Mouse (Mus musculus): ENCODE results near the gene Nhlrc4. TPM values are rescaled to one million over a fixed set of nuclear protein-coding genes. Genes with fewer than 3 reads are reported as not detected.

Nhlrc4 gene
- polyA plus RNA-seq, 1 experiment from 2014 or later: 0.38 TPM

DNA sequence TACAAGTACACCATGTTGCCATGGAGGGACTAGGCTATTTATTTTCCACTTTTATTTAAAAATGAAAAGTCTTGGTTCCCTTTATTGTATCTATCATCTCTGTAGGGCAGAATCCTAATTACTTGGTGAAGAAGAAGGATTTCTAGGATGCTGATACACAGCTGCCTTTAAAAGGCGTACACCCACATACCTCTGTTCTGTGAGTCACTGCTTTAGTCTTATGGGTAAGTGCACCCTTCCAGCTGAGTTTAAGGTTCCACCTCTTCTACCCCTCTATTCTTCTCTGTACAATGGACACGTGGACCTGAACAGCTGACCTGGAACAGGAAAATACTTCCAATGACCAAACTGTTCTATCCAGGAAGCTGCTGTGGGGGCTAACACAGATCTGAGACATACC is 37.1 kb downstream of the Nhlrc4 start:
- ATAC-seq (ENCODE audit: insufficient read depth, low FRiP score, low TSS enrichment): no peak
- Histone ChIP-seq H3K4me2 (ENCODE audit: low read depth) (no peak overlapping the region), H3K4me3 (ENCODE audit: low read depth, low read length) (no peak overlapping the region), H3K36me3 (ENCODE audit: control insufficient read depth, insufficient read depth, low read length) (no peaks in the 10 kb centered on the region), H3K27me3 (ENCODE audit: control insufficient read depth, insufficient read depth, low read length) (no peaks in the 10 kb centered on the region), H3K9ac (ENCODE audit: low read length) (no peak overlapping the region), H3K9me3 (ENCODE audit: control insufficient read depth, low read length) (no peaks in the 10 kb centered on the region), H3K27ac (ENCODE audit: low read depth, low read length) (no peak overlapping the region), H3K4me1 (ENCODE audit: control insufficient read depth, insufficient read depth, low read length) (no peaks in the 10 kb centered on the region)
- DNase-seq (ENCODE audit: low spot score): no peak
- 93% methylated on average over 2 of the region's 2 CpGs for WGBS

DNA sequence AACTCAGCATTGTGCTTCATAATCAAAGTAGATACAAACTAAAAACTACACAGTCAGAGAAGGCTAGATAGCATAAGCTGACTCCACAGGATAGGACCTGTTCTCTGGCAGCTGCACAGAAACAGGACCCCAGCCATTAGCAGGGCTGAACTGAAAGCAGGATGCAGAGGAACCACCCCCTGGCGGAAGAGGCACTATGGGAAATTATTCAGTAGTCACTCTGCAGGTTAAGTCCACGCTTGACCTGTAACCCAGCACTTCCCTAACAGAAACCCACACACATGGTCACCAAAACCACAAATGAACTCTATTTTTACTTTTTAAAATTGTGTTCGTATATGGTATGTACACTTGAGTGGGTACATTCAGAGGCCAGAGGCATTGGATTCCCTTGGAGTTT is 41.7 kb downstream of the Nhlrc4 start:
- H3K4me1 ChIP-seq (ENCODE audit: control insufficient read depth, insufficient read depth, low read length): no peaks in the 10 kb centered on the region
- H3K4me3 ChIP-seq (ENCODE audit: low read depth, low read length): no peak overlapping the region
- no peak overlapping the region for H3K4me2 ChIP-seq (ENCODE audit: low read depth)
- ATAC-seq (ENCODE audit: insufficient read depth, low FRiP score, low TSS enrichment): no peak
- no peak overlapping the region for H3K27ac ChIP-seq (ENCODE audit: low read depth, low read length)
- H3K27me3 ChIP-seq (ENCODE audit: control insufficient read depth, insufficient read depth, low read length): no peaks in the 10 kb centered on the region
- no peak overlapping the region for H3K9ac ChIP-seq (ENCODE audit: low read length)
- no peak for DNase-seq (ENCODE audit: low spot score)
- H3K9me3 ChIP-seq (ENCODE audit: control insufficient read depth, low read length): no peaks in the 10 kb centered on the region
- 87% methylated on average over 3 of the region's 3 CpGs for WGBS
- no peaks in the 10 kb centered on the region for H3K36me3 ChIP-seq (ENCODE audit: control insufficient read depth, insufficient read depth, low read length)

DNA sequence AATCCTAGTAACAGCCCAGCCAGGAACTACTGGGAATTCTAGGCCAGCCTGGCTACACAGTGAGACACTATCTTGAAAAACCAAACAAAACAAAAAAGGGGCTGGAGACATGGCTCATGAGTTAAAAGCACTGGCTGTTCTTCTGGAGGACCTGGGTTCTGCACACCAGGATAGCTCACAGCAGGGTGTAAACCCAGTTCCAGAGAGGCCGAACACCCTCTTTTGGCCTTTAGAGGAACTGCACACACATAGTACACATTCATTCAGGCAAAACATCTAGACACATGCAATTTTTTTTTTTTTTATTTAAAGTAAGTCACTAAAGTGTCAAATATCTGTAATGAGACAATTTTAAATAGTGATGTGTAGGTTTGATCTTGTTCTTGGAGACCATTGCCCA is 44.6 kb downstream of the Nhlrc4 start:
- Histone ChIP-seq H3K27ac (ENCODE audit: low read depth, low read length) (no peak overlapping the region), H3K9me3 (ENCODE audit: control insufficient read depth, low read length) (no peaks in the 10 kb centered on the region), H3K4me1 (ENCODE audit: control insufficient read depth, insufficient read depth, low read length) (peaks cover 5% of the 10 kb centered on the region; the same call in 1 of the 2 replicates), H3K36me3 (ENCODE audit: control insufficient read depth, insufficient read depth, low read length) (no peaks in the 10 kb centered on the region), H3K9ac (ENCODE audit: low read length) (no peak overlapping the region), H3K27me3 (ENCODE audit: control insufficient read depth, insufficient read depth, low read length) (no peaks in the 10 kb centered on the region), H3K4me2 (ENCODE audit: low read depth) (no peak overlapping the region), H3K4me3 (ENCODE audit: low read depth, low read length) (no peak overlapping the region)
- DNase-seq (ENCODE audit: low spot score) (no peak), ATAC-seq (ENCODE audit: insufficient read depth, low FRiP score, low TSS enrichment) (no peak)
- WGBS: 90% methylated on average over 1 of the region's 1 CpGs

DNA sequence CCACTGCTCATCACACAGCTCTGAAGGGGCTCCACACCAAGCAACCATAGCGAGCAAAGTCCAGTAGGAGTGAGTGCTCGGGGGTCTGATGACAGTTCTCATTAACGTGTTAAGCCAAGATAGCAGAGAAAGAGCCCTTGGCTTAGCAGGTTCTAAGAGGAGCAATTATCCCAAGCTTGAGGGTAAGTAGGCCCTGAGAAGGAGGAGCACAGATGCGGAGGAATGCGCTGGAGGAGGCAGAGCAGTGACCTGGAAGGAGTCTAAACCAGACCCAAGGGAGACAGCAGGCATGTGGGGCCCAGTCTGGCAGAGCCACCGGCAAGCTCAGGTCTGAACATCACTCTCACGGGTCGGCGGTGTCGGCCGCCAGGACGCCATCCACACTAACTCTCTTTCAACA is 48.9 kb downstream of the Nhlrc4 start:
- Histone ChIP-seq H3K9me3 (ENCODE audit: control insufficient read depth, low read length) (no peaks in the 10 kb centered on the region), H3K4me2 (ENCODE audit: low read depth) (no peak overlapping the region), H3K4me1 (ENCODE audit: control insufficient read depth, insufficient read depth, low read length) (peaks cover 5% of the 10 kb centered on the region; the same call in 1 of the 2 replicates), H3K27ac (ENCODE audit: low read depth, low read length) (no peak overlapping the region), H3K4me3 (ENCODE audit: low read depth, low read length) (no peak overlapping the region), H3K36me3 (ENCODE audit: control insufficient read depth, insufficient read depth, low read length) (no peaks in the 10 kb centered on the region), H3K9ac (ENCODE audit: low read length) (no peak overlapping the region), H3K27me3 (ENCODE audit: control insufficient read depth, insufficient read depth, low read length) (no peaks in the 10 kb centered on the region)
- DNase-seq (ENCODE audit: low spot score): no peak
- no peak for ATAC-seq (ENCODE audit: insufficient read depth, low FRiP score, low TSS enrichment)
- 73% methylated on average over 12 of the region's 12 CpGs for WGBS

DNA sequence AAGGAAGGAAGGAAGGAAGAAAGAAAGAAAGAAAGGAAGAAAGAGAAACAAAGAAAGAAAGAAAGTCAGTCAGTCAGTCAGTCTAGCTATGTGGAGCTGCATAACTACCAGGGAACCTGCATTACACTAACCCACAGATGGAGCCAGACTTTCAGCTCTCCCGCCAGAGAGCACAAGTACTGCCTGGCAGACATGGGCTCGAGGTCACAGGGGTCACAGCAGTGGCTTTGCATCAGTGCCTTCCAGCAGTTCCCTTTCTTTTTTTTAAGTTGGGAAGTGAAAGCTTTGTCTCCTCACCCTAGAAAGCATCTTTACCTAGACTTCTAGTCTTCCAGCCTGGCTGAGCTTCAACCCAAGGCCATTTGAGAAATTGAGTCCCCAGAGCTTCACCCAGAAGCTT is 49.3 kb downstream of the Nhlrc4 start:
- 22% methylated on average over 2 of the region's 2 CpGs for WGBS
- no peak overlapping the region for H3K9ac ChIP-seq (ENCODE audit: low read length)

DNA sequence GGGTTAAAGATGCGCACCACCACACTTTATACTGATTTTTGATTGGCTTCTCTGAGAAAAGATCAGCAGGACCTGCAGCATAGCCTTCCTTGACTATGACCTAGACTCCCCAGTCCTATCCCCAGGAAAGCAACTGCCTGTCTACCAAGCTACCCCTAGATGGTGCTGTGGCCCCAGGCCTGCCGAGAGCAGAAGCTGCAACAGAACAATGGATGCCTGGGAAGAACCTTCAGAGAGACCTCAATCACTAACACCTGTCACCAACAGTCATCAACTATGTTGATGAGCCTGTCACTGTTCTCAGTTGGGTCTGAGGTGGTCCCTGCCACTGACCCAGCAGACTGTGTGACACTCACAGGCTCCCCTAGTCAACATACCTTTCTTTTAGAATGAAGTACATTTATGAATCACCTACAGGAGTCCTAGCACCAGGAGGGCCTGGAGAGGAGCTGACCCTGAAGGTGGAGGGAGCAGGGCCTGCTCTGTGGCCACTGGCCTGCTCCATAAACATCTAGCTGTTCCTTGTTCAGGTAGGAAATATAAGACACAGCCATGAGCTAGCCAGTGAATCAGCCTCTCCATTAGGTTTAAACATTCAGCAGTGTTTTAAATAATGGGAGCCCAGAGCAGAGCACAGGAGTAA is 50.7 kb downstream of the Nhlrc4 start:
- WGBS: 34% methylated on average over 2 of the region's 2 CpGs
- DNase-seq (ENCODE audit: low spot score) (peak; percentile 75), ATAC-seq (ENCODE audit: insufficient read depth, low FRiP score, low TSS enrichment) (peak; percentile 50; the same call in 1 of the 2 replicates)
- no peak overlapping the region for H3K27ac ChIP-seq (ENCODE audit: low read depth, low read length)
- H3K4me2 ChIP-seq (ENCODE audit: low read depth): no peak overlapping the region
- no peaks in the 10 kb centered on the region for H3K36me3 ChIP-seq (ENCODE audit: control insufficient read depth, insufficient read depth, low read length)
- no peak overlapping the region for H3K4me3 ChIP-seq (ENCODE audit: low read depth, low read length)
- no peaks in the 10 kb centered on the region for H3K27me3 ChIP-seq (ENCODE audit: control insufficient read depth, insufficient read depth, low read length)
- no peaks in the 10 kb centered on the region for H3K9me3 ChIP-seq (ENCODE audit: control insufficient read depth, low read length)
- H3K9ac ChIP-seq (ENCODE audit: low read length): no peak overlapping the region
- H3K4me1 ChIP-seq (ENCODE audit: control insufficient read depth, insufficient read depth, low read length): peaks cover 5% of the 10 kb centered on the region; the same call in 1 of the 2 replicates

More for the DNA sequence above, 49.3 kb downstream of the Nhlrc4 start:
- Histone ChIP-seq H3K4me2 (ENCODE audit: low read depth) (no peak overlapping the region), H3K36me3 (ENCODE audit: control insufficient read depth, insufficient read depth, low read length) (no peaks in the 10 kb centered on the region), H3K27ac (ENCODE audit: low read depth, low read length) (no peak overlapping the region), H3K4me3 (ENCODE audit: low read depth, low read length) (no peak overlapping the region), H3K9me3 (ENCODE audit: control insufficient read depth, low read length) (no peaks in the 10 kb centered on the region), H3K4me1 (ENCODE audit: control insufficient read depth, insufficient read depth, low read length) (peaks cover 5% of the 10 kb centered on the region; the same call in 1 of the 2 replicates), H3K27me3 (ENCODE audit: control insufficient read depth, insufficient read depth, low read length) (no peaks in the 10 kb centered on the region)
- DNase-seq (ENCODE audit: low spot score) (no peak), ATAC-seq (ENCODE audit: insufficient read depth, low FRiP score, low TSS enrichment) (no peak)

Other genes with a start within 250 kb of the Nhlrc4 start
- 2.8 and 3.3 TPM in 2 replicates for gene Gng13, start 227.8 kb downstream of the Nhlrc4 start, polyA plus RNA-seq (2014; fragmentation: Nextera tagmentation; extraction: Ambion mirVana)
- gene Chtf18, start 217.5 kb downstream of the Nhlrc4 start, polyA plus RNA-seq (2014; fragmentation: Nextera tagmentation; extraction: Ambion mirVana): 20.3 and 22.5 TPM in 2 replicates
- 21.5 and 22.9 TPM in 2 replicates for gene Rpusd1, start 217.3 kb downstream of the Nhlrc4 start, polyA plus RNA-seq (2014; fragmentation: Nextera tagmentation; extraction: Ambion mirVana)
- 0.13 TPM in 1 of 2 replicates, not detected in the other for gene Mslnl, start 208.9 kb downstream of the Nhlrc4 start, polyA plus RNA-seq (2014; fragmentation: Nextera tagmentation; extraction: Ambion mirVana)
- 0.42 TPM in 1 of 2 replicates, not detected in the other for gene Msln, start 190.6 kb downstream of the Nhlrc4 start, polyA plus RNA-seq (2014; fragmentation: Nextera tagmentation; extraction: Ambion mirVana)
- gene Narfl, start 171.2 kb downstream of the Nhlrc4 start, polyA plus RNA-seq (2014; fragmentation: Nextera tagmentation; extraction: Ambion mirVana): 22.9 and 27.8 TPM in 2 replicates
- gene Haghl, start 159.3 kb downstream of the Nhlrc4 start, polyA plus RNA-seq (2014; fragmentation: Nextera tagmentation; extraction: Ambion mirVana): 74.6 and 77.3 TPM in 2 replicates
- 0.15 and 0.34 TPM in 2 replicates for gene Ccdc78, start 158.4 kb downstream of the Nhlrc4 start, polyA plus RNA-seq (2014; fragmentation: Nextera tagmentation; extraction: Ambion mirVana)
- 65.7 and 66.6 TPM in 2 replicates for gene Fam173a, start 152.1 kb downstream of the Nhlrc4 start, polyA plus RNA-seq (2014; fragmentation: Nextera tagmentation; extraction: Ambion mirVana)
- 0.78 TPM in 1 of 2 replicates, not detected in the other for gene AC134908.4, start 149.3 kb downstream of the Nhlrc4 start, polyA plus RNA-seq (2014; fragmentation: Nextera tagmentation; extraction: Ambion mirVana)
- 29.4 and 38.8 TPM in 2 replicates for gene Metrn, start 147.8 kb downstream of the Nhlrc4 start, polyA plus RNA-seq (2014; fragmentation: Nextera tagmentation; extraction: Ambion mirVana)
- 13.2 and 14.7 TPM in 2 replicates for gene Fbxl16, start 135.9 kb downstream of the Nhlrc4 start, polyA plus RNA-seq (2014; fragmentation: Nextera tagmentation; extraction: Ambion mirVana)
- 29.2 and 31.8 TPM in 2 replicates for gene Wdr24, start 121.3 kb downstream of the Nhlrc4 start, polyA plus RNA-seq (2014; fragmentation: Nextera tagmentation; extraction: Ambion mirVana)
- 52.1 and 55.6 TPM in 2 replicates for gene Jmjd8, start 116.1 kb downstream of the Nhlrc4 start, polyA plus RNA-seq (2014; fragmentation: Nextera tagmentation; extraction: Ambion mirVana)
- 327 and 334 TPM in 2 replicates for gene Stub1, start 111.6 kb downstream of the Nhlrc4 start, polyA plus RNA-seq (2014; fragmentation: Nextera tagmentation; extraction: Ambion mirVana)
- 4.3 and 4.4 TPM in 2 replicates for gene Rhbdl1, start 107.7 kb downstream of the Nhlrc4 start, polyA plus RNA-seq (2014; fragmentation: Nextera tagmentation; extraction: Ambion mirVana)
- gene Gm20683, start 103.2 kb downstream of the Nhlrc4 start, polyA plus RNA-seq (2014; fragmentation: Nextera tagmentation; extraction: Ambion mirVana): 1.2 and 2.9 TPM in 2 replicates
- gene Rhot2, start 100.1 kb downstream of the Nhlrc4 start, polyA plus RNA-seq (2014; fragmentation: Nextera tagmentation; extraction: Ambion mirVana): 8.6 and 10.5 TPM in 2 replicates
- 17.8 and 20.3 TPM in 2 replicates for gene Wdr90, start 83.5 kb downstream of the Nhlrc4 start, polyA plus RNA-seq (2014; fragmentation: Nextera tagmentation; extraction: Ambion mirVana)
- gene Mcrip2, start 76.2 kb downstream of the Nhlrc4 start, polyA plus RNA-seq (2014; fragmentation: Nextera tagmentation; extraction: Ambion mirVana): 8.2 and 8.7 TPM in 2 replicates
- 57.8 and 58.8 TPM in 2 replicates for gene Mettl26, start 69.9 kb downstream of the Nhlrc4 start, polyA plus RNA-seq (2014; fragmentation: Nextera tagmentation; extraction: Ambion mirVana)
- 1.2 and 1.7 TPM in 2 replicates for gene Wfikkn1, start 64.1 kb downstream of the Nhlrc4 start, polyA plus RNA-seq (2014; fragmentation: Nextera tagmentation; extraction: Ambion mirVana)
- 23.6 and 25.9 TPM in 2 replicates for gene Rab40c, start 25.2 kb downstream of the Nhlrc4 start, polyA plus RNA-seq (2014; fragmentation: Nextera tagmentation; extraction: Ambion mirVana)
- 51.6 and 60.9 TPM in 2 replicates for gene Pigq, start within 50 bp of the Nhlrc4 start, polyA plus RNA-seq (2014; fragmentation: Nextera tagmentation; extraction: Ambion mirVana)
- gene A930017K11Rik, start 7.6 kb upstream of the Nhlrc4 start, polyA plus RNA-seq (2014; fragmentation: Nextera tagmentation; extraction: Ambion mirVana): not detected in 2 replicates
- 21.0 and 23.3 TPM in 2 replicates for gene Capn15, start 40.8 kb upstream of the Nhlrc4 start, polyA plus RNA-seq (2014; fragmentation: Nextera tagmentation; extraction: Ambion mirVana)
- 24.4 and 24.8 TPM in 2 replicates for gene Rab11fip3, start 124.6 kb upstream of the Nhlrc4 start, polyA plus RNA-seq (2014; fragmentation: Nextera tagmentation; extraction: Ambion mirVana)
- 16.5 and 22.9 TPM in 2 replicates for gene Decr2, start 145.4 kb upstream of the Nhlrc4 start, polyA plus RNA-seq (2014; fragmentation: Nextera tagmentation; extraction: Ambion mirVana)
- 66.9 and 68.2 TPM in 2 replicates for gene Nme4, start 150.6 kb upstream of the Nhlrc4 start, polyA plus RNA-seq (2014; fragmentation: Nextera tagmentation; extraction: Ambion mirVana)
- 1.1 and 1.3 TPM in 2 replicates for gene Tmem8, start 168.3 kb upstream of the Nhlrc4 start, polyA plus RNA-seq (2014; fragmentation: Nextera tagmentation; extraction: Ambion mirVana)
- 240 and 252 TPM in 2 replicates for gene Mrpl28, start 178.5 kb upstream of the Nhlrc4 start, polyA plus RNA-seq (2014; fragmentation: Nextera tagmentation; extraction: Ambion mirVana)
- gene Axin1, start 193.7 kb upstream of the Nhlrc4 start, polyA plus RNA-seq (2014; fragmentation: Nextera tagmentation; extraction: Ambion mirVana): 19.3 and 20.9 TPM in 2 replicates

Measured in neural tube, embryonic 11.5 days (tissue).